Mouse (Mus musculus) heart, postnatal 0 days (tissue): ENCODE data around the gene Nek7.

Experiments
- CTCF ChIP-seq: IDR thresholded peaks from 2 replicates; pipeline ENCODE4 v1.5.1; 2016; ENCODE audit warnings: antibody characterized with exemption, control low read depth, low read depth
- EP300 ChIP-seq: IDR thresholded peaks from 2 replicates; pipeline ENCODE4 v1.6.1; 2016; ENCODE audit warnings: antibody characterized with exemption, low read depth

DNA sequence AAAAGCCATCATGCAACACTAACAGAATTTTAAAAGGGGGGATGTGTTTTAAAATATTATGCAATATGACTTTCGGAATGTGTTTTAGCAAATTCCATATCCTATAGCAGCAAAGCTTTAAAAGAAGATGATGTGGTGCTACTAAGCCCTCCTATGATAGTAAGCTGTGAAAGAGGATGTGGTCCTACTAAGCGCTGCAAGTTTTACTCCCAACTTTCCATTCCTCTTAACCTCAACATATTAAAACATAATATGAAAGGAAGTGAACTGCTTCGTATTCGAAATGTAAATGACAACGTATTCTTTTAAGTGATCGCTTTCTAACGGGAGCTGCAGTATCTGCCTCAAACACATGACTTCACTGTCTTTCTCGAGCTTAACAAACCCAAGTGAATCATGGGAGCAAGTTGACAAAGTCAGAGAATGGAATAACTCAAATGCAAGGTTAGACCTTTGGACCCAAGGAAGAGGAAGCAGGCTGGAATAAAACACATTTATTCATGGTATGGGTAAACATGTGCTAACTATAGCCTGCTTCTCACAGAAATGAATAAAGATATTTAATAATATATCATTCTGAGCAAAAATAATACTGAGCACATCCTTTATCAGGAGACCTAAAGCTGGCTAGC lies 43.8 kb downstream of the Nek7 start:
- TF ChIP-seq CTCF (no peak), EP300 (no peak)
